Mouse (Mus musculus) midbrain, embryonic 12.5 days (tissue): ENCODE measurements at regions not wholly inside any gene's neighbourhood (a gene's known extent, or its start where the extent isn't known, plus 50 kb on each side); places are given as distances from the start of the nearest gene placed in this dataset.
A peak's percentile ranks its signal among the peaks of the same experiment; 100 is the strongest.
"Not testable (repeated sequence)": the region's sequence is repeated elsewhere in the genome, so short reads cannot be mapped to it uniquely, and the experiment has no call there.

Experiments
- ATAC-seq: fragments of 200-750 bp; cut with Nextera tagmentation; 2 replicates; pipeline ENCODE4 v1.8.0; 2017; ENCODE audit warnings: low read depth, moderate TSS enrichment, moderate library complexity; ENCODE audit not compliant: low FRiP score
- H3K27ac ChIP-seq: fragments of 300-500 bp; sonication (generic); replicated peaks from 2 replicates; pipeline ENCODE4 v1.5.1; 2016; ENCODE audit warnings: mild to moderate bottlenecking
- H3K27me3 ChIP-seq: fragments of 300-500 bp; sonication (generic); 2 replicates; pipeline ENCODE4 v1.6.1; 2016; ENCODE audit warnings: mild to moderate bottlenecking
- H3K36me3 ChIP-seq: fragments of 300-500 bp; sonication (generic); 2 replicates; pipeline ENCODE4 v1.6.1; 2016
- H3K4me1 ChIP-seq: fragments of 300-500 bp; sonication (generic); 2 replicates; pipeline ENCODE4 v1.6.1; 2016
- H3K4me2 ChIP-seq: fragments of 300-500 bp; sonication (generic); replicated peaks from 2 replicates; pipeline ENCODE4 v1.6.1; 2016; ENCODE audit warnings: mild to moderate bottlenecking, moderate library complexity
- H3K4me3 ChIP-seq: fragments of 300-500 bp; sonication (generic); 2 replicates; pipeline ENCODE4 v1.5.1; 2016; ENCODE audit warnings: mild to moderate bottlenecking
- H3K9ac ChIP-seq: fragments of 300-500 bp; sonication (generic); replicated peaks from 2 replicates; pipeline ENCODE4 v1.6.1; 2016; ENCODE audit warnings: mild to moderate bottlenecking, moderate library complexity
- H3K9me3 ChIP-seq: fragments of 300-500 bp; sonication (generic); 2 replicates; pipeline ENCODE4 v1.6.1; 2016; ENCODE audit warnings: mild to moderate bottlenecking
- WGBS: fragments of 180-500 bp; shearing (Covaris S2); methylation state at CpG from one replicate; pipeline ENCODE4 v1.1.7; 2016; 5-methylcytosine and 5-hydroxymethylcytosine counted together

GRCm38 (mm10) chr6:6310213-6310612 lies 93.2 kb upstream of the Slc25a13 start:
- Histone ChIP-seq H3K9ac (no peak overlapping the region), H3K27ac (no peak overlapping the region), H3K4me3 (no peak overlapping the region), H3K27me3 (no peaks in the 10 kb centered on the region), H3K36me3 (no peaks in the 10 kb centered on the region), H3K4me1 (peaks cover 6% of the 10 kb centered on the region; the same call in 1 of the 2 replicates), H3K4me2 (no peak overlapping the region), H3K9me3 (no peaks in the 10 kb centered on the region)
- 83% methylated on average over 3 of the region's 3 CpGs for WGBS
- no peak for ATAC-seq

GRCm38 (mm10) chr6:6307618-6308017 lies 90.6 kb upstream of the Slc25a13 start:
- no peak overlapping the region for H3K4me3 ChIP-seq
- no peak for ATAC-seq
- H3K36me3 ChIP-seq, result no peaks in the 10 kb centered on the region
- 92% methylated on average over 2 of the region's 2 CpGs for WGBS
- H3K9ac ChIP-seq, result no peak overlapping the region
- no peaks in the 10 kb centered on the region for H3K27me3 ChIP-seq
- no peaks in the 10 kb centered on the region for H3K9me3 ChIP-seq
- H3K4me1 ChIP-seq, result peaks cover 10% of the 10 kb centered on the region
- no peak overlapping the region for H3K27ac ChIP-seq
- no peak overlapping the region for H3K4me2 ChIP-seq

GRCm38 (mm10) chr6:6303767-6304166 lies 86.8 kb upstream of the Slc25a13 start:
- Histone ChIP-seq H3K4me2 (no peak overlapping the region), H3K9ac (no peak overlapping the region), H3K4me3 (no peak overlapping the region), H3K9me3 (no peaks in the 10 kb centered on the region), H3K36me3 (no peaks in the 10 kb centered on the region), H3K27me3 (no peaks in the 10 kb centered on the region), H3K27ac (no peak overlapping the region), H3K4me1 (peaks cover 10% of the 10 kb centered on the region)
- ATAC-seq, result no peak
- 24% methylated on average over 5 of the region's 5 CpGs for WGBS

GRCm38 (mm10) chr6:6301001-6301510 lies 84.1 kb upstream of the Slc25a13 start:
- no peaks in the 10 kb centered on the region for H3K36me3 ChIP-seq
- no peak overlapping the region for H3K9ac ChIP-seq
- H3K4me1 ChIP-seq, result peaks cover 10% of the 10 kb centered on the region
- no peak overlapping the region for H3K27ac ChIP-seq
- 91% methylated on average over 6 of the region's 6 CpGs for WGBS
- no peak overlapping the region for H3K4me2 ChIP-seq
- no peaks in the 10 kb centered on the region for H3K27me3 ChIP-seq
- no peak overlapping the region for H3K4me3 ChIP-seq
- no peaks in the 10 kb centered on the region for H3K9me3 ChIP-seq
- no peak for ATAC-seq

GRCm38 (mm10) chr6:6298867-6299852 lies 82.2 kb upstream of the Slc25a13 start:
- 67% methylated on average over 14 of the region's 14 CpGs for WGBS
- H3K9me3 ChIP-seq, result no peaks in the 10 kb centered on the region
- no peak overlapping the region for H3K27ac ChIP-seq
- peaks cover 4% of the 10 kb centered on the region; the same call in 1 of the 2 replicates for H3K4me1 ChIP-seq
- no peaks in the 10 kb centered on the region for H3K36me3 ChIP-seq
- no peak overlapping the region for H3K9ac ChIP-seq
- H3K4me3 ChIP-seq, result no peak overlapping the region
- ATAC-seq, result no peak
- H3K4me2 ChIP-seq, result no peak overlapping the region
- no peaks in the 10 kb centered on the region for H3K27me3 ChIP-seq

GRCm38 (mm10) chr6:6295551-6295950 lies 78.6 kb upstream of the Slc25a13 start:
- WGBS, result 70% methylated on average over 2 of the region's 2 CpGs
- ATAC-seq, result not testable (repeated sequence)

DNA sequence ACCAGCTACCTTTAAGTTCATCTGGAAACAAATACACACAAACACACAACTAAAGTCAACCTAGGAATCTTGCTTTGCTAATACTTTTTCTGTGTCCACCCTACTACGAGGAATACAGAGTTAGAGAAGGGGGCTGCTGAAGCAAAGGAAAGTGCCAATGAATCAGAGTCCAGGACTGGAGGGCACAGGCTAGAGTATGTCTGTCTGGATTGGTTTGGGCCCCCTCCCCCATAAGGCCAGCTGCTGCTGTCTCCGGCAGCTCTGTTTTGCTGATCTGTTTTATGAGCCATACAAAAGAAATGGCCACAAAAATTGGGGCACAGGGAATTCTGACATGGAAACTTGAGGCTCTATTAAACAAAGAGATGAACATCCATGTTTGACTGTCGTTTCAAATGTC lies 74.8 kb upstream of the Slc25a13 start:
- WGBS, result 65% methylated on average over 3 of the region's 3 CpGs
- ATAC-seq, result no peak
- Histone ChIP-seq H3K4me3 (no peak overlapping the region), H3K27ac (no peak overlapping the region), H3K27me3 (no peaks in the 10 kb centered on the region), H3K4me1 (no peaks in the 10 kb centered on the region), H3K9ac (no peak overlapping the region), H3K36me3 (no peaks in the 10 kb centered on the region), H3K4me2 (no peak overlapping the region), H3K9me3 (no peaks in the 10 kb centered on the region)

More at GRCm38 (mm10) chr6:6295551-6295950, 78.6 kb upstream of the Slc25a13 start:
- not testable (repeated sequence) for H3K4me3 ChIP-seq, H3K27me3 ChIP-seq, H3K4me1 ChIP-seq, H3K27ac ChIP-seq, H3K4me2 ChIP-seq, H3K9me3 ChIP-seq, H3K36me3 ChIP-seq, H3K9ac ChIP-seq

DNA sequence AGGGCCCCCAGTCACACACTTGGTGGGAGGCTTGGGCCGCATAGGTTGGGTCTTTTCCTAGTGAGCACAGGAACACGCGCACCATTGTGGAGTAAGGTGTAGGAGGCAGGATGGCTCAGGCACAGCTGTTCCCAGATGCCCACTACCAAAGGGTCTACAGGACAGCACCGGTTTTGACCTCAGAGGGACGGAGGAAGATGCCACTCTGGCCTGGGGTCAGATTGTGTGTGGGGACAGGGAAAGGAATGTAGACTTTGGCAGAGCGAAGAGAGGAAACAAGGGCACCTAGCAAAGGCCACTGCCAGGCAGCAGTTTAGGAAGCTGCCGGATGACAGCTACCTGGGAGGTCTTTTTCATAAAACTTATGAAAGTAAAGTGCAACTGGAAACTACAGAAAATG lies 73.5 kb upstream of the Slc25a13 start:
- 86% methylated on average over 7 of the region's 7 CpGs for WGBS
- Histone ChIP-seq H3K4me1 (no peaks in the 10 kb centered on the region), H3K4me2 (no peak overlapping the region), H3K9me3 (no peaks in the 10 kb centered on the region), H3K27ac (no peak overlapping the region), H3K9ac (no peak overlapping the region), H3K27me3 (no peaks in the 10 kb centered on the region), H3K4me3 (no peak overlapping the region), H3K36me3 (no peaks in the 10 kb centered on the region)
- ATAC-seq, result no peak

- no peak overlapping the region for H3K9ac ChIP-seq
- ATAC-seq, result 0 out of 2 replicates have a peak, but pooled peaks have one; percentile 47
- H3K27me3 ChIP-seq, result no peaks in the 10 kb centered on the region
- no peaks in the 10 kb centered on the region for H3K9me3 ChIP-seq
- no peak overlapping the region for H3K4me2 ChIP-seq
- no peaks in the 10 kb centered on the region for H3K36me3 ChIP-seq
- H3K27ac ChIP-seq, result no peak overlapping the region
- H3K4me3 ChIP-seq, result no peak overlapping the region
- no peaks in the 10 kb centered on the region for H3K4me1 ChIP-seq
- WGBS, result 26% methylated on average over 6 of the region's 6 CpGs
These were observed 72.8 kb upstream of the Slc25a13 start for GRCm38 (mm10) chr6:6289806-6290205.

DNA sequence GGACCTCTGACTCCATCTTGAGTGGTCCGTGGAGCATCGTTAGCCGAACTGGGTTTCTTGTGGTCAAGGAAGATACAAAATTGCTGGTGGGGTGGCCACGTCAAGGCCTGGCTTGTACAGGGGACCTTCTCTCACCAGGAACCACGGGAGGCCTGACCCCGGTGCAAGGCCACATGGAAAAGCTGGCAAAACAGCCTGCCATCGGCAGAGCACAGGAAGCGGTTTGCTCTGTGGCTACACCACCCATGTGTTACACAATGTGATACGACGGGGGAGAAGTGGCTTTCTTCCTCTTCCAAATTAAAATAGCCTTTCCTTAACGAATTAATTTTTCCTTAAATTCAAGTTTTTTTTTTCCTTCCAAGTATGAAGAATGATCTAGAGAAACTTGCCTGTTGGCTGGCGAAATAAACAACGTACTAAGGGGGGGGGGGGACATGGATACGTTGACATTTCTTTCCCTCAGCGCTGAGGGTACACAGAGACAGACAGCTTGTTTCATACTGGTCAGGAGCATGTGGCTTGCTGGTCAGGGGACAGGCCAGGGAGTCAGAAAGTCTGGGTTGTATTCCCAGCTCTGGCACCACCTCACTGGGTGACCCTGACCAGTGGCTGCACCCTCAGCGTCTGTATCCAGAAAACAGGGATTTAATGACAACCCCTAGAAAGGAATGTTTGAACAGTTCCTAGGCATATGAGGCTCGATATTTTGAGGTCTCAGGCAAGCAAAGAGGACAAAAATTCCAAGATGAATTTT lies 64.0 kb upstream of the Slc25a13 start:
- ATAC-seq, result no peak
- no peak overlapping the region for H3K27ac ChIP-seq
- no peaks in the 10 kb centered on the region for H3K27me3 ChIP-seq
- H3K4me2 ChIP-seq, result no peak overlapping the region
- 85% methylated on average over 17 of the region's 17 CpGs for WGBS
- H3K9ac ChIP-seq, result no peak overlapping the region
- no peak overlapping the region for H3K4me3 ChIP-seq
- no peaks in the 10 kb centered on the region for H3K9me3 ChIP-seq
- no peaks in the 10 kb centered on the region for H3K4me1 ChIP-seq
- H3K36me3 ChIP-seq, result no peaks in the 10 kb centered on the region

DNA sequence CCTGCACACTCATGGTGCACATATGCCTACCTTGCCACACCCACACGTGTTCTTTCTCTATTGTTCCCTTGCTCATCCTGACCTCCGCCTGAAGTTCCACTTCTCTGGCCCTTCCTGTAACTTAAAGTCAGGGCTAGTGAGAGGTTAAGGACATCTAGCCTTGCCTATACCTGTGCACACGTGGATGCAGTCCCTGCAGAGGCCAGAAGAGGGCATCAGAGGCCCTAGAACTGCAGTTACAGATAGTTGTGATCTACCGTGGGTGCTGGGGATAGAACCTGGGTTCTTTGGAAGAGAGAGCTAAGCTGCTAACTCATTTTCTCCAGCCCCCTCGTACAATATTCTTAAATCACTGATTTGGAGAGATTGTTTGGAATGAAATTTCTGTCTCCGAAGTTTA lies 62.7 kb upstream of the Slc25a13 start:
- no peaks in the 10 kb centered on the region for H3K36me3 ChIP-seq
- ATAC-seq, result no peak

GRCm38 (mm10) chr6:6270545-6270944 lies 53.6 kb upstream of the Slc25a13 start:
- no peak for ATAC-seq
- Histone ChIP-seq H3K27me3 (no peaks in the 10 kb centered on the region), H3K4me3 (no peak overlapping the region), H3K4me1 (no peaks in the 10 kb centered on the region), H3K9ac (no peak overlapping the region), H3K9me3 (no peaks in the 10 kb centered on the region), H3K27ac (no peak overlapping the region), H3K36me3 (no peaks in the 10 kb centered on the region), H3K4me2 (no peak overlapping the region)
- whole genome bisulfite sequencing, result 46% methylated on average over 2 of the region's 2 CpGs

More for the DNA sequence above, 62.7 kb upstream of the Slc25a13 start:
- H3K27ac ChIP-seq, result no peak overlapping the region
- 82% methylated on average over 6 of the region's 6 CpGs for WGBS
- H3K9me3 ChIP-seq, result no peaks in the 10 kb centered on the region
- no peak overlapping the region for H3K9ac ChIP-seq
- H3K4me2 ChIP-seq, result no peak overlapping the region
- H3K27me3 ChIP-seq, result no peaks in the 10 kb centered on the region
- no peak overlapping the region for H3K4me3 ChIP-seq
- H3K4me1 ChIP-seq, result no peaks in the 10 kb centered on the region
